Mouse (Mus musculus) spleen, adult 12 weeks (tissue): ENCODE data around the gene Rpl3l.
"Not testable (repeated sequence)": the region's sequence is repeated elsewhere in the genome, so short reads cannot be mapped to it uniquely, and the experiment has no call there.

Source experiments
- DNase-seq: peaks from one replicate; pipeline ENCODE4 v3.0.0; 2022; ENCODE audit warnings: low spot score

Gene Rpl3l

DNA sequence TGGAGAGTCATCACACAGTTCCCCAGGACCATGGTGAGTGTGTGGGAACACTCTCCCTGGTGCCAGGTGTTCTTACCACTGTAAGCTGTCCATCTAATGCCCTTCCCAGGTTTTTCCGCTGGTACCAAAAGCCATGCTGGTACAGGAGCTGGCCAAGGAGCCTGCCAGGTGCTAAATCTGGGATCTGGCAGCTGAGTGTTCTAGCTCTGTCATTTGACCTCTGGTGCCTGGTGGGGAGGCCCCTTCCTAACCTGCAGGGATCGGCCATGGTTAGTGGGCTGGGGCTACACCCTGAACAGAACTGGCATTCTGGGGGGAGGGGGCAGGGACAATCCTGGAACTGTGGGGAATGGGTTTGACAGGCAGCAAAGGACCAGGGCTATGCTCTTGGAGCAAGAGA lies at the start of gene Rpl3l:
Gene Rpl3l, plus strand, starts transcription at position 203 of the 400 bp plus-strand sequence.
- DNase-seq: no peak

DNA sequence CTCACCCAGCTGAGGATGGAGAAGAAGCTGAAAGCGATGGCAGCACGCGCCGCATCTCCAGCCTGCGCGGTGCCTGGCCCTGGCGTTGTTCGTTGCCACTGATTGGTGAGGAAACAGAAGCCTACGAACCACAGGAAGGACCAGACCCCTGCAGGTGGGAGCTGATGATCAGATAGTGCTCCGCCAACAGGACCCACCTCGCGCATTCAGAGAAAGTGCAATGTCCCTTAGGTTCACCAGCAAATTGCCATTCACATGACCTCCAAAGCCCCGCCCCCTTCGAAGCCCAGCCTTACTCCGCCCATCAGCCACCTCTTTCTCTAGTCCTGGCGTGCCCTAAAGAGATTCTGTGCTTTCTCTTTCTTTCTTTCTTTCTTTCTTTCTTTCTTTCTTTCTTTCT lies 41.1 kb upstream of the Rpl3l start:
- peak; percentile 29 for DNase-seq

DNA sequence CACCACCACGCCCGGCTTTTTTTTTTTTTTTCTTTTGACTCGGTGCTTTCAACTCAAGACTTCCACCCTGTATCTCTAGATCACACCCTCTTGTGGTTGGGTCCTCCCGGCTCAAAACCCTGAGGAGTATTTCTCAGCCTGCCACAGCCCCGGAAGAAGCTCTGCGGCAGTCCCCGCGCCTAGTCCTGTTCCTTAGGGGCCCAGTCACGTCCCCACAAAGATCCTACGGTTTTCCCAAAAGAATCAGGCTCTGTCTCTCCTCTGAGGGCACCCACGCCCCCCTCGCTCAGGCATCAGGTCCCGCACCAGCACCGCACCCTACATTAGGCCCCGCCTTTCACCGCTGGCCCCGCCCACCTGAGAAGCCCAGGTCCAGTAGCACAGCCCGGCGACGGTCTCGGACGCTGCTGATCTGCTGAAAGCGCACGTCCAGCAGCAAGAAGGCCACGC lies 40.4 kb upstream of the Rpl3l start:
- DNase-seq: peak; percentile 52

DNA sequence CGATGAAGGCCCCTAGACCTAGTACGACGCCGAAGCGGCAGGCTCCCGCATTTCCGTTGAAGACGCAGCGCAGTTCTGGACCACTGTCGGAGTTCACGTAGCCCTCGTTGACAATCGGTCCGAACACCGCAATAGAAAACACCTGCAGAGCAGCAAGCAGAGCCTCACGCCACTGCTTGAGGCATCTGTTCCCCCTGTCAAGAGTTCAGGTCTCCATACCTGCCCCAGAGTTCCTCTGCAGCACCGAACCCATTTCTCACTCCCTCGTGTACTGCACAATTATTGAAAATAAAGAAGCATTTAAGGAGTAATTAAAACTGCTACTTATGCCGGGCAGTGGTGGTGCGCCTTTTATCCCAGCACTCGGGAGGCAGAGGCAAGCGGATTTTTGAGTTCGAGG lies 40.0 kb upstream of the Rpl3l start:
- no peak for DNase-seq

GRCm38 (mm10) chr17:24689251-24690081 lies 38.2 kb upstream of the Rpl3l start, which contains the start of gene Syngr3:
Gene Syngr3, minus strand, starts transcription at chr17:24689955.
- DNase-seq: no peak

DNA sequence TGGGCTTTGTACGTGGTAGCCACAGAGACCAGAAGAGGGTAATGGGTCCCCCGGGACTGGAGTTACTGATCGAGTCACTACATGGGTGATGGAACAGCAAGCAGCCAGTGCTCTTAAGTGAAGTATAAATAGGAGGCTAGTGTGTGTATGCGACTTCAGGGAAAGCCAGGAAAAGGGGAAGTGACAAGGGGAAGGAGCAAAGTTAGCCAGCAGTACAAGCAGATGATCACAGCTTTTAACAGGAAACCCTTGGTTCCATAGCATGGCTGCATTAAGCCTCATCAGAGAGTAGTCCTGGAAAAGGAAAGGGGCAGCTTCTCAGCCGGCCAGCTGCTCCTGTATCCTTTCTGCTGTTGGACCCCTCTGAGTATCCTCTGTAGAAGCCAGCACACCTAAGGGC lies 35.2 kb upstream of the Rpl3l start:
- DNase-seq: no peak

DNA sequence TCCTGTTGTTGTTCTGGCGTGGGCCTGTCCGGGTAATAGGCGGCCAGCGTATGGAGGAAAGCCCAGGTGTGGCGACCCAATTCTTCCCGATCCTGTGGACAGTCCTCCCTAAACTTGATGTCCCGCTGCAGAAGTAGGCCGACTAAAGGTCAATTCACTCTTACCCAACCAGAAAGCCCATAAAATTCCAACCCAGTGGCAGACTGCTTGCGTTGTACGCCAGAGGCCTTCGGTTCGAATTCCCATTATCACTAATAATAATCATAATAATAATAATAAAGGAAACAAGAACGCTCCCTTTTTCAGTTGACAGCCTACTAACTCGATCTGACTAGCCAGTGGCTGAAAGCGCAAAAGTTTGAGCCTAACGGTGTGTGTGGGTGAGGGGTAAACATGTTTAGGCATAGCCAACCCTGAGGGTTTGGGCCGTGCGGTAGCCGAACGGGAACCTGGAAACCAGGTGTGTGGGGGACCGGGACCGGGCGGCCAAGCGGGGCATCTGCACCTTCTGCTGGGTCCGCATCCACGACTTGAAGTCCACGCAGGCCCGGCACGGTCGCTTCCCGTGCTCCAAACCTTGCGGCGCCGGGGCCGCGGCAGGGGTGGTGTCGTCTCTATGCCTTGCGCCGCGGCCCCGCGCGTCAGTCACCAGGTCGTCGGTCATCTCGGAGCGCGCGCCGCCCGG lies 32.2 kb upstream of the Rpl3l start:
- no peak for DNase-seq

DNA sequence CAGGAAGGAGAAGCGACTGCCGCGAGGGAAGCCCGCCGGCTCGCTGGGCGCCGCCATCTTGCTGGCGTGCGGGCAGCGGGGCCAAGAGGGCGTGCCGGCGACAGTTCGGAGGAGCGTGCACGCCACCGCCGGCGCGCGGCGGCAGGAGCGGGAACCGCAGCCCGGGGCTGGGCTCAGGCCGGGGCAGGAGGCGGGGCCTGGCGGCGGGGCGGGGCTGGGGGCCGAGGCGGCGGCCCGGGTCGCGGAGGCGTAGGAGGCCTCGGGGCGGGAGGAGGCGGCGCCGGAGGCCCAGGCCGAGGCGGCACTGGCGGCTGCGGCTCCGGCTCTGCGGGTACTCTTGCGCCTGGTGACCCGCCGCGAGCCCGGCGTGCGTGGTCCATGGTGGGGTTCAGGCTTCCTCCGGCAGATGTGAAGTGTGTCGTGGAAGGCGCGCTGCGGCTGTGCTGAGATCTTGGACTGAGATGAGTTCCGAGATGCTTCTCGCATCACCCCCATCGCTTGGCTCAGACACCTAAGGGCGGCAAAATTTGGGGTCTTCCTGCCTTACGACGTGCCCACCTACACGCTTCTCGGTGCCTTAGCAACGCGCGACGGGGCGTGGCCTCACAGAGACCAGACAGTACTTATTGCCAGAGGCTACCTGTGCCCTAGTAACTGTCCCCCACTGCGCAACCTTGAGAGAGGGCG lies 31.5 kb upstream of the Rpl3l start, which contains the start of the genes Gfer and Noxo1:
Gene Gfer, minus strand, starts transcription at position 146 of the 687 bp plus-strand sequence.
Gene Noxo1, plus strand, starts transcription at position 224 of the 687 bp plus-strand sequence.
- peak; percentile 86 for DNase-seq

DNA sequence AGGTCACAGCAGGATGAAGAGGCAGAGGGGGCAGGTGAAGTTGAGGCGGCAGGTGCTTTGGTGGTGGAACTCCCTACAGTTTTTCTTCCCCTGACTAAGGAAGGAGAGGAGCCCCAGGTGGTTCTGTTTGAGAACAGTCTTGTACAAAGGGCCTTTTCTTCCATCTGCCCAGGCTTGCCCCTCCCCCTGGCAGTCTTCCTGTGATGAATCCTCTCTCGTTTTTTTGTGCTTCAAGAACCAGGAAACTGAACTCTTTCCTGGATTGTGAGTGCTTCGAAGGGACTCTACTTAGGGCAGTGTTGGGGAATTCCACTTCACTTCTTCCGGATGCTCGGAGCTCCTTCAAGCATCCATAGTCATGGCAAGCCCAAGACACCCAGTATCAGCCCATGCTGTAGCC lies 29.6 kb upstream of the Rpl3l start:
- DNase-seq: no peak

- no peak for DNase-seq
Measured at GRCm38 (mm10) chr17:24698715-24699114, 28.9 kb upstream of the Rpl3l start.

DNA sequence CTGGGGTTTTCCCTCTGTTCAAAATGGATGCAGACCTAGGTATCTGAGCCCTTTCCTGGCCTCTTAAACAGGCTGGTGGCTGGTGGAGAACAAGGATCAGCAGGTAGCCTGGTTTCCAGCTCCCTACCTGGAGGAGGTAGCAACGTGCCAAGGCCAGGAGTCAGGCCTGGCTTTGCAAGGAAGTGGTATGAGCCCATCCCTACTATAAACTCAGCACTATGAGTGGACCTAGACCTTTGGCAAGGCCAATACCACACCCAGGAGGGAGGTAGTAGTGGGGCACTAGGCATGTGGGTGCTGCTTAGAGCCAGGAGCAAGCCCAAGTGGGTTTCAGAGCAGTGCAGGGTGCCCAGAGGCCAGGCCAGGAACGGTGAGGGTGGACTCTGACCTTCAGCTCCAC lies 28.1 kb upstream of the Rpl3l start:
- no peak for DNase-seq

DNA sequence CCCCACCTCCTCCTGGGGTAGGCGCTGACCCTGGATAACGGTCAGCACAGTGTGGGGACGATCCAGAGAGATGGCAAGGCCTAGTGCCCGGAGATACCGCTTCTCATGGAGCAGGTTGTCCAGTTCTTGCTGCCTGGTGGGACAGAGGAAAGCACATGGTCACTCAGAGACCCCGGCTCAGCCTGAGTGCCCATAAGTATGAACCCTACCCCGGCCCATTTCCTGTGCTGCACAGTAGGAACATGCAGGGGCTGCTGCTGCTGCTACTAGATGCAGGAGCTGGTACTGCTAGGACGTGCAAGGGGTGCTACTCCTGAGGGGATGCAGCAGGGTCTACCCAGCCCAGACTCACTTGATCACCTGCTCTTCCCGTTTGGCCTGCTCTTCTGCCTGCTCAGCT lies 26.4 kb upstream of the Rpl3l start:
- DNase-seq: no peak

DNA sequence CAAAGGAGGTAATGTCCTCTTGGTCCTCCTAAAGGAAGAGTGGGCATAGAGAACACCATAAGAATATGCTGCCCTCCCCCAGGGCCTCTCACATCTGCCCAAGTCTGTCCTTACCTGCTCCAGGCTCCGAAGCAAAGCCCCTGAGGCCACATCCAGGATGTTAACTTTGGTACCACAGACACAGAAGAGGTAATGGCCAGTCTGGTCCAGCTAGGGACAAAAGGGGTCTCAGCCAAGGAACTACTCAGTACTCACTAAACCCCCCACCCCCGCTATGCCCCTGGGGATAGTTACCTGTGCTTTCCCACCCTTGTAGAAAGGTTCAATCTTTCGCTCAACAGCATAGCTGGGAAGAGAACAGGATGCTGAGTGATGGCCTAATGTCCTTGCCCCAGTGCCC lies 21.8 kb upstream of the Rpl3l start:
- DNase-seq: no peak

DNA sequence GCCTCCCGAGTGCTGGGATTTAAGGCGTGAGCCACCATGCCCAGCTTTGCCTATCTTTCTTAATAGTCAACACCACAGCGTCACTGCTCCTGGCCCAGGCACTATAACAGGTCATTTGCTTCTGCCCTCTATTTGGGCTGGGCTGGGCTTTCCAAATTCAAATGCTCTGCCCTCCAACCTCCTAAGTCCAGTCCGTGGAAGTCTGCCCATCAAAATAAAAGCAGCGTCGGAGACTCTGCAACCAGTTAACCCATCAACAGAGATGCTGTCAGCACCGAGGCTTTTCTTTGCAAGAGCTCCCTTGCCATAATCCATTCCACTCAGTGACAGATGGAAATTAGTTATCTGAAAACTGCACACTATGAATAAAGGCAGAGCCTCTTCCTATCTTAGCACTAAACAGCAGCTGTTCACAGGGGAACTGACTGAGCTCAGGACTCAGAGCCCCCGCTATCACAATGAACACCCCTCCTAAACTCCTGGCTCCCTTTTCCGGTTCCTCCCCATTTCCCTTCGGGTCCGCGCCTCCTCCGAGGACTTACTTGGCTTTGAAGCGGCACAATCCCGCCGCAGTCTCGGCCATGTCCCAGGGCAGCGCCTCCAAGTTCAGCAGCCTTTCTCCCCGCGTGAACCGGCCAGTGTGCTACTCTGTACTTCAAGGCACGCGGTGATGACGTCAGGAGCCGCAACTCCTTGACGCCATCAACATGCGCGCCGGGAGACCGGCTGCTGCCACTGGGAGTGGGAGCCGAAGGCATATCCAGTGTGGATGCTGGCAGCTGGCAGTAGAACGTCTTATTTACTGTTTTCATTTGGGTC lies 20.4 kb upstream of the Rpl3l start, which contains the start of gene Tbl3:
Gene Tbl3, minus strand, starts transcription at position 679 of the 819 bp plus-strand sequence.
- peak; percentile 88 for DNase-seq

GRCm38 (mm10) chr17:24707801-24708425 lies 19.7 kb upstream of the Rpl3l start:
- no peak for DNase-seq

DNA sequence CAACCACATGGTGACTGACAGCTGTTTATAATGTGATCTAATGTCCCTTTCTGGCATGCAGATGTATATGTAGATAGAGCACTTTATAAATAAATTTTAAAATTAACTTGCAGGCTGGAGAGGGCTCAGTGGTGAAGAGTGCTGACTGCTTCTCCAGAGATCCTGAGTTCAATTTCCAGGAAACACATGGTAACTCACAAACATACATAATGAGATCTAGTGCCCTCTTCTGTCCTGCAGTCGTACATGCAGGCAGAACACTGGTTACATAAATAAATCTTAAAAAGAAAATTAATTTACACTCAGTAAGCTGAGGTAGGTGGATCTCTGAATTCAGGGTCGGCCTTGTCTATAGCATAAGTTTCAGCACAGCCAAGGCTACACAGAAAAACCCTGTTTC lies 19.0 kb upstream of the Rpl3l start:
- DNase-seq: no peak

GRCm38 (mm10) chr17:24715556-24715955 lies 12.1 kb upstream of the Rpl3l start:
- no peak for DNase-seq

GRCm38 (mm10) chr17:24716166-24716682 lies 11.4 kb upstream of the Rpl3l start:
- no peak for DNase-seq

- DNase-seq: no peak
Measured at GRCm38 (mm10) chr17:24717943-24718342, 9.7 kb upstream of the Rpl3l start, which contains the start of the genes Rnf151 and Rps2. Gene Rnf151, minus strand, starts transcription at chr17:24718063. Gene Rps2, plus strand, starts transcription at chr17:24718116.

DNA sequence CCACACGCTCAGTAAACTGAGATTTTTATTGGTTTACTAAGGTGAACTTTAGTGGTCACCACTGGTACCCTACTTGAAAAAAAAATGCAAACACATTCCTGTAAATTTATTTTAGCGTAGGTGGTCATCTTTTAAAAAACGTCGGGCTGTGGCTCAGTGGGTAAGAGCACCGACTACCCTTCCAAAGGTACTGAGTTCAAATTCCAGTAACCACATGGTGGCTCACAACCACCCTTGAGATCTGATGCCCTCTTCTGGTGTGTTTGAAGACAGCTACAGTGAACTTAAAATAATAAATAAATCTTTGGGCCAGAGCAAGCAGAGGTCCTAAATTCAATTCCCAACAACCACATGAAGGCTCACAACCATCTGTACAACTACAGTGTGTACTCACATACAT lies 8.7 kb upstream of the Rpl3l start:
- not testable (repeated sequence) for DNase-seq
